Mouse (Mus musculus) limb, embryonic 10.5 days (tissue): Measurements from ENCODE around the gene Polr2b. TPM values are rescaled to one million over a fixed set of nuclear protein-coding genes. Genes with fewer than 3 reads are reported as not detected.

Source experiments
- DNase-seq: peaks from one replicate; pipeline ENCODE4 v3.0.0-alpha.2; 2017; ENCODE audit warnings: low spot score
- H3K27ac ChIP-seq: fragments of 300-500 bp; sonication (generic); 2 replicates; pipeline ENCODE4 v1.5.1; 2016; ENCODE audit warnings: mild to moderate bottlenecking
- H3K27me3 ChIP-seq: fragments of 300-500 bp; sonication (generic); 2 replicates; pipeline ENCODE4 v1.6.1; 2016; ENCODE audit warnings: low read depth, mild to moderate bottlenecking; ENCODE audit not compliant: poor library complexity, severe bottlenecking
- H3K36me3 ChIP-seq: fragments of 300-500 bp; sonication (generic); 2 replicates; pipeline ENCODE4 v1.6.1; 2016; ENCODE audit warnings: mild to moderate bottlenecking, moderate library complexity
- H3K4me1 ChIP-seq: fragments of 300-500 bp; sonication (generic); 2 replicates; pipeline ENCODE4 v1.6.1; 2016
- H3K4me3 ChIP-seq: fragments of 300-500 bp; sonication (generic); 2 replicates; pipeline ENCODE4 v1.5.1; 2016; ENCODE audit warnings: mild to moderate bottlenecking, moderate library complexity
- H3K9me3 ChIP-seq: fragments of 300-500 bp; sonication (generic); replicated peaks from 2 replicates; pipeline ENCODE4 v1.6.1; 2016; ENCODE audit warnings: mild to moderate bottlenecking
- WGBS: fragments of 180-500 bp; shearing (Covaris S2); methylation state at CpG from one replicate; pipeline ENCODE4 v1.1.7; 2016; 5-methylcytosine and 5-hydroxymethylcytosine counted together
- microRNA-seq: library from miRNA; unstranded; fragments of <30 nt; microRNA quantifications from one replicate; pipeline ENCODE4, GENCODE M21; 2017
- polyA plus RNA-seq: library from polyadenylated mRNA; unstranded; fragments of >200 nt; fragmentation: Nextera tagmentation; extraction: Ambion mirVana; gene quantifications from 2 replicates; pipeline ENCODE4 v1.2.1, GENCODE M21; 2016

Gene Polr2b
- polyA plus RNA-seq, 1 experiment from 2014 or later: 95.9 TPM

DNA sequence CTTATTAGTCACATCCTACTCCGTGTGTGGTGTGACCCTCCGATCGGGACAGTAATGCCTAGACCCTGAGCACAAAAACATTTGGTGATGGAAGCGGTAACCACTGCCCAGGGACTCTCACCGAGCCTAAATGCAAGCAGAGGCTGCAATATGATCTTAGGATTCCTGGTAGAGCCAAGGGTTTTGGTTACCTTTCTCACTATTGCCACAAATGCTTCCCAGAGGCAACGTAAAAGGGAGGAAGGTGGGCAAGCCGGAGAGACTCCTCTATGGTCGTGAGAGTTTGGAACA, 77.4 kb downstream of the Polr2b start:
- Histone ChIP-seq H3K27me3 (no peaks in the 10 kb centered on the region), H3K36me3 (no peaks in the 10 kb centered on the region), H3K4me3 (no peak overlapping the region), H3K27ac (no peak overlapping the region), H3K4me1 (0 out of 2 replicates have a peak, but pooled peaks cover 9% of the 10 kb centered on the region), H3K9me3 (no peaks in the 10 kb centered on the region)
- WGBS: 84% methylated on average over 8 of the region's 8 CpGs
- DNase-seq: no peak

DNA sequence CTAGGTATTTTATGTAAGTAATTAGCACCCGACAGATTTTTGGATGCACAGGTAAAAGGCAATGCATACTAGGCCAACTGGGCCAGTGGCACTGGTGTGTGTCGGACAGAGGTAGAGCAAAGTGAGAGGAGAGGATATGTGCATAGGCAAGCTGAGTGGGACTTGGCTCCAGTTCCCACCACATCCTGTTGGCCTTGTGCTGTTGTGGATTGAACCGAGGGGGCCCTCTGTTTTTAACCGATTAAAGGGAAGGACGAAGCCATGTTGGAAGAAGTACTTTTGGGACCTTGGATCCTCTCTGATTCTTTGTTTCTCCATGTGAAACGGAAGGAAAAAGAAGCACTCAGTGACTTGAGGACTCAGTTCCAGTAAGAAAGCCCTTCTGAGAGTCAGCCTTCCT, 78.4 kb downstream of the Polr2b start:
- DNase-seq: no peak
- H3K27ac ChIP-seq: no peak overlapping the region
- H3K27me3 ChIP-seq: no peaks in the 10 kb centered on the region
- 88% methylated on average over 6 of the region's 6 CpGs for WGBS
- H3K36me3 ChIP-seq: no peaks in the 10 kb centered on the region
- no peak overlapping the region for H3K4me3 ChIP-seq
- H3K4me1 ChIP-seq: 0 out of 2 replicates have a peak, but pooled peaks cover 10% of the 10 kb centered on the region
- H3K9me3 ChIP-seq: no peaks in the 10 kb centered on the region

DNA sequence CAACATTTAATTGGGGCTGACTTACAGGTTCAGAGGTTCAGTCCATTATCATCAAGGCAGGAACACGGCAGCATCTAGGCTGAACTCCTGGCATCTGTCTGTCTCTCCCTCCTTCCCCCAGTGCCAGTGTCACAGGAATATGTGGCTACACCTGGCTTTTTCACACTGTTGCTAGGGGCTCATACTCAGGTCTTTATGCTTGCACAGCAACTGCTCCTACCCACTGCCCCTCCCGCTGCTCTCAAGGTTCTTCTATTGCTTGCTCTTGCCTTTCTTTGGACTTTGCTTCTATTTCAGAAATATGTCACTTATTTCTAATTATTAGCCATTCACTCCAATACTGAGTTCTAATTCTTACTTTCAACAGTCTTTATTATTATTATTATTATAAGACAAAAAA, 80.3 kb downstream of the Polr2b start:
- 0 out of 2 replicates have a peak, but pooled peaks cover 10% of the 10 kb centered on the region for H3K4me1 ChIP-seq
- no peak for DNase-seq
- H3K4me3 ChIP-seq: no peak overlapping the region
- no peaks in the 10 kb centered on the region for H3K9me3 ChIP-seq
- H3K27ac ChIP-seq: no peak overlapping the region
- no peaks in the 10 kb centered on the region for H3K27me3 ChIP-seq
- WGBS: 95% methylated on average over 2 of the region's 2 CpGs
- no peaks in the 10 kb centered on the region for H3K36me3 ChIP-seq

- H3K27me3 ChIP-seq: no peaks in the 10 kb centered on the region
- WGBS: 90% methylated on average over 10 of the region's 10 CpGs
- no peak for DNase-seq
- no peak overlapping the region for H3K27ac ChIP-seq
- H3K36me3 ChIP-seq: no peaks in the 10 kb centered on the region
- H3K4me1 ChIP-seq: peaks cover 17% of the 10 kb centered on the region
- no peaks in the 10 kb centered on the region for H3K9me3 ChIP-seq
- no peak overlapping the region for H3K4me3 ChIP-seq
Measured at GRCm38 (mm10) chr5:77393094-77393619, 83.2 kb downstream of the Polr2b start.

DNA sequence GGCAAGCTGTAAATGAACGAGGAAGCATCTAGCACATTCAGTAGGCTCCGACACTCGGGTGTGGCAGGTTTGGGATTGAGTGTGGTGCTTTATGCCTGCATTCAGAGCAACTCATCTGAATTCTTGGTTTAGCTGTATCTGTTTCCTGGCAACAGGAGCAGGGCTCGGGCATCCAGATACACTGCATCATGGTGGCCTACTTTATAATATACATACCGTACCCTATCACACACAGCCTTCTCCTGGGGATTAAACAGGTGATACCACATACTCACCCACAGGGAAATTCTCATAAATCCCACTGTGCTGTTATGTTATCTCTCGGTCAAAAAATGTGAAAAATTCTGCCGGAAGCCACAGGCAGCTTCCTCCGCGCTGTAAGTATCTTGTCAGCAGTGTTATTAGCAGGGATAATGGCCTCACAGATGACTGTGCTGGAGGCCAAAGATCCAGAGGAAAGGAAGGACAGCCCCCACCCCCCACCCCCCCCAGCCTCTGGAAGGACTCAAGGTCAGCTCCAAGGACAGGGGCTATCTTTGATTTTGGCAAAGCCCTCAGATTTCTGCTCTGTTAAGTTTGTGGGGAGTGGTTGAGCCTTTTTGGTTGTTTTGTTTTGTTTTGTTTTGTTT, 84.2 kb downstream of the Polr2b start:
- Histone ChIP-seq H3K27ac (no peak overlapping the region), H3K4me1 (peaks cover 23% of the 10 kb centered on the region), H3K9me3 (no peaks in the 10 kb centered on the region), H3K36me3 (no peaks in the 10 kb centered on the region), H3K27me3 (no peaks in the 10 kb centered on the region), H3K4me3 (no peak overlapping the region)
- 85% methylated on average over 9 of the region's 9 CpGs for WGBS
- DNase-seq: no peak

GRCm38 (mm10) chr5:77398285-77399057, 88.5 kb downstream of the Polr2b start:
- Histone ChIP-seq H3K27ac (no peak overlapping the region), H3K4me1 (peaks cover 25% of the 10 kb centered on the region), H3K9me3 (no peaks in the 10 kb centered on the region), H3K27me3 (no peaks in the 10 kb centered on the region), H3K4me3 (no peak overlapping the region), H3K36me3 (no peaks in the 10 kb centered on the region)
- DNase-seq: no peak
- 78% methylated on average over 14 of the region's 14 CpGs for WGBS

Small RNA genes lying within 50 kb of the gene (microRNA-seq; reads per million reads assigned to microRNA genes)
- not detected for gene Mir5098

Other genes with a start within 250 kb of the Polr2b start
- not detected in 2 replicates for gene Hopx, start 195.0 kb upstream of the Polr2b start, polyA plus RNA-seq
- 0.89 and 1.4 TPM in 2 replicates for gene Spink2, start 98.7 kb upstream of the Polr2b start, polyA plus RNA-seq
- gene Rest, start 44.7 kb upstream of the Polr2b start, polyA plus RNA-seq: 35.7 and 46.6 TPM in 2 replicates
- gene Noa1, start 63 bp upstream of the Polr2b start, polyA plus RNA-seq: 36.5 and 43.5 TPM in 2 replicates
- 1.1 and 1.3 TPM in 2 replicates for gene Igfbp7, start 97.9 kb downstream of the Polr2b start, polyA plus RNA-seq